Mouse (Mus musculus) lung, adult 2 months (tissue): Measurements from ENCODE around the gene Gpr183.

Source experiments
- CTCF ChIP-seq: fragments of 200-500 bp; IDR thresholded peaks from 2 replicates; pipeline ENCODE4 v1.5.1; 2011; ENCODE audit warnings: mild to moderate bottlenecking, low read length, control low read depth; ENCODE audit not compliant: insufficient read depth
- POLR2A ChIP-seq: fragments of 200-500 bp; IDR thresholded peaks from 2 replicates; pipeline ENCODE4 v1.6.1; 2011; ENCODE audit warnings: low read depth, mild to moderate bottlenecking, control low read depth, low read length, borderline replicate concordance; ENCODE audit errors: extremely low read depth

DNA sequence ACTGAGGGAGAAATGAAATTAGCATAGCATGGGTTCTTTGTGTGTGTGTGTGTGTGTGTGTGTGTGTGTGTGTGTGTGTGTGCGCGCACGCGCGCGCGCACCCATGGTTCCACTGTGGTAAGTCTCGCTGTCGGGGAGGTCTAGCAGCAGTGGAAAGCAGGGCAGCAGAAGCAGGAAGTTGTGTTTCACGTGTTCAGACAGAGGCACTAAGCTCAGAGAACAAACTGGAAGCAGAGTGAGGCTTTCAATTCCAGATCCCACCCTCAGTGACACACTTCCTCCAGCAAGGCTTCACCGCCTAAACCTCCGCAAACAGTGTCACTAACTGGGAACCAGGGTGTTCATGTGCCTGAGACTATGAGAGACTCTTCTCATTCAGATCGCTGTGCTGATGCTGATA, 44.5 kb upstream of the Gpr183 start:
- no peak for TF ChIP-seq POLR2A
- no peak for TF ChIP-seq CTCF
